Mouse (Mus musculus) spleen, postnatal 14 days (tissue): ENCODE measurements around the gene Rhox2a.
"Not testable (repeated sequence)": the region's sequence is repeated elsewhere in the genome, so short reads cannot be mapped to it uniquely, and the experiment has no call there.

Experiments
- DNase-seq, 2 experiments: peaks; one replicate each; pipeline ENCODE4 v3.0.0; 2021 to 2022; ENCODE audit warnings: low spot score in 2 of 2

The Rhox2a gene

GRCm38 (mm10) chrX:37244676-37245075 is at the start of gene Rhox2a:
Rhox2a (plus strand) TSS chrX:37244976.
- DNase-seq, result not testable (repeated sequence)

- DNase-seq, result no peak
These were observed 46.1 kb upstream of the Rhox2a start for GRCm38 (mm10) chrX:37198676-37199075.

DNA sequence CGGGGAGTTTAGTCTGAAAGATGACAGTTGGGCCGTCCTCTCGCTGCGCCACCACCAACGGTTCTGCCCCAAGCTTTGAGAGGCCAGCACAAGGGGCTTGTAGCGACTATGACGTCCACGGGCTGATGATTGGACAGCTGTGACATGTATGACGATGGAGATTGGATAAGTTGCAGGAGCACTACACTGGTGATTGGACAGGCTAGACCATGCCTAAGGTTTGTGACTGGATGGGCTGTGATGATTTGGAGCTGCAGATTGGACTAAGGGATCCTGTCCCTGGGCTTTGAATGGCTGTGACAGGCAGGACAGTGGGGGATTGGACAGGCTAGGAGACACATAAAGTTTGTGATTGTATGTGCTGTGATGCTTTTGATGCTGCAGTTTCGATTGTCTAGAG is 33.8 kb upstream of the Rhox2a start, which contains the start of gene Gm9:
Gene Gm9 (minus strand): TSS at position 101 of the 400 bp plus-strand sequence.
- DNase-seq, result no peak

DNA sequence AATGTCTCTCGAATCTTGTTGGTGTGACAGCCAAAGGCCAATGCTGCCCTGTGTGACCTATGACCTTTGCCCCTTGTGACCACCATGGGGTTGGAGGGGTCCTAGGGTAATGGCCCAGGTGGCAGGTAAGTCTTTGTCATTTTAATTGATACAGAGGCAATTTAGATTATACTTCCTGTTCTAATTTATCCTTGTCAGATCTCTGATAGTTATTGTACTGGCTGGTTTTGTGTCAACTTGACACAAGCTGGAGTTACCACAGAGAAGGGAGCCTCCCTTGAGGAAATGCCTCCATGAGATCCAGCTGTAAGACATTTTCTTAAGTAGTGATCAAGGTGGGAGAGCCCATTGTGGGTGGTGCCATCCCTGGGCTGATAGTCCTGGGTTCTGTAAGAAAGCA is 22.6 kb upstream of the Rhox2a start, which contains the start of gene Rhox1:
Gene Rhox1 (minus strand): TSS at position 101 of the 400 bp plus-strand sequence.
- not testable (repeated sequence) for DNase-seq

GRCm38 (mm10) chrX:37249619-37250018 is 4.8 kb downstream of the Rhox2a start, which contains the start of gene Rhox3a:
Rhox3a (plus strand) TSS chrX:37249919.
- DNase-seq, result not testable (repeated sequence)

DNA sequence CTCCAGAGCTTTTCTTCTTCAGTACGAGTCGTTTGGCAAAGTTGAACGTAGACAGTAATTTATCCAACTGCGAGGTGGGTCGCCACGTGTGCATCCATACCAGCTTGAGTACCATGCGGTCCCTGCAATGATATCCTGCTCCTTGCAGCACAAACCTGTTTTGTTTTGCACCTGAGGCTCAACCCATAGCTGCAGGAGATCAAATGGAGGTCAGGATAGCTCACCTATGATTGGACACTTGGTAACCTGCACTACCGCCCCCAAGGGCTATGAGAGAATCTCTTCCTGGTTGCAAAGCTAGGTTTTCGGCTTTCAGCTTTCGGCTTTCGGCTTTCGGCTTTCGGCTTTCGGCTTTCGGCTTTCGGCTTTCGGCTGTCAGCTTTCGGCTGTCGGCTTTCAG is 20.3 kb downstream of the Rhox2a start, which contains the start of gene Rhox4a:
Gene Rhox4a (plus strand): TSS at position 301 of the 400 bp plus-strand sequence.
- not testable (repeated sequence) for DNase-seq
